Comparison of ENCODE assay signal across 12 mouse cellular contexts in the genomic region with DNA sequence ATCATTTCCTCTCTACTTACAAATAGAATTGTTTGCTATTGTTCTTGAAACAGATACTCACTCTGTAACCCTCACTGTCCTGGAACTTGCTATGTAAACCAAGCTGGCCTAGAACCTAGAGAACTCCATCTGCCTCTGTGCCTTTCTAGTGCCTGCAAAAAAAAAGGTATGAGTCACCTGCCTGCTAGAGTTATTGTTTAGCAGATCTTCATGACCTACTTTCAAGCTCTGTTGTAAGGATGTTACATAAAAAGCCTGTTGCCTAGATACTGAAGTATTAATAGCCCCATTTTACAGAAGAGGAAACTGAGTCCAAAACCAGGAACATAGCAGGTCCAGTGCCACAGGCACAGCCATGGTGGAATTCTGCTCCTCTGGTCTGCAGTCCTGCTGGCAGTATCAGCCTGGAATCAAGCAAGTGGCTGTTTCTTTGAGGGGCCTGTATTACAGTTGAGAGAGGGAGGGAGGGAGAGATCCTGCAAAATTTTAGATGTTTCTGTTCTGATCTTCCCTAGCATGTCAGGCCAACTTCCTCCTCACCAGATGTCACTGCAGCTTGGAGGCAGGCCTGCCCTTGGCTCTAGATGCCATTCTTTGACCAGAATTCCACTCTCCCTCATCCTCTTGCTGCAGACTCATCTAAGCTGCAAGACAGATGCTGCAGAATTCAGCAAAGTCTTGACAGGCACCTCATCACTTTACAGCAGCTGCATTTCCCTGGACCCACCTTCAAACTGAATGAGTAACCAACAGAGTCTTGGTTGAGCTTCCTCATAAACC.
DNase-seq lines count a peak whose midpoint lies in the region; ATAC-seq and TF ChIP-seq lines count a peak whose summit lies in the region.
"Had no signal": no experiment of that assay in that cellular context is flagged by ENCODE, and none has a peak within 500 bp of the region (broad histone marks: within the 10 kb centered on the region; RNA-seq: fewer than 3 reads in every experiment).

No protein-coding gene starts in this region.

- TF ChIP-seq CTCF in hindbrain, postnatal 0 days (IDR thresholded peaks at IDR 0.05; ENCODE audit: low read depth): no peak

- no peaks in the 10 kb centered on the region for H3K4me1 ChIP-seq in hindbrain, postnatal 0 days (ENCODE audit: insufficient read depth, low read length)
- H3K4me1 ChIP-seq in hindbrain, embryonic 16.5 days (ENCODE audit: control insufficient read depth, insufficient read depth, low read depth, low read length): no peaks in the 10 kb centered on the region; the same call in 1 of the 2 replicates
- H3K4me1 ChIP-seq: embryonic facial prominence, embryonic 12.5 days had no signal

- no peaks in the 10 kb centered on the region for H3K27me3 ChIP-seq in hindbrain, postnatal 0 days (ENCODE audit: insufficient read depth, low read length)
- H3K27me3 ChIP-seq in hindbrain, embryonic 16.5 days (replicated peaks; ENCODE audit: control insufficient read depth, insufficient read depth, low read length): no peaks in the 10 kb centered on the region
- H3K27me3 ChIP-seq: embryonic facial prominence, embryonic 12.5 days; heart, embryonic 13.5 days had no signal

- H3K9ac ChIP-seq in hindbrain, postnatal 0 days (replicated peaks; ENCODE audit: low read length): no peak overlapping the region
- no peak overlapping the region for H3K9ac ChIP-seq in hindbrain, embryonic 16.5 days (ENCODE audit: low read depth, low read length)
- H3K9ac ChIP-seq: embryonic facial prominence, embryonic 12.5 days; heart, embryonic 13.5 days had no signal

- no peak overlapping the region for H3K4me2 ChIP-seq in hindbrain, postnatal 0 days (ENCODE audit: low read depth, low read length)
- no peak overlapping the region for H3K4me2 ChIP-seq in hindbrain, embryonic 16.5 days (ENCODE audit: low read length)
- H3K4me2 ChIP-seq: embryonic facial prominence, embryonic 12.5 days; heart, embryonic 13.5 days had no signal

- no peak overlapping the region for H3K27ac ChIP-seq in hindbrain, postnatal 0 days
- no peak overlapping the region for H3K27ac ChIP-seq in hindbrain, embryonic 16.5 days (ENCODE audit: low read depth, low read length)
- H3K27ac ChIP-seq: embryonic facial prominence, embryonic 12.5 days; heart, embryonic 13.5 days had no signal

- H3K4me3 ChIP-seq in hindbrain, postnatal 0 days (ENCODE audit: low read length): no peak overlapping the region
- H3K4me3 ChIP-seq in hindbrain, embryonic 16.5 days (ENCODE audit: low read length): no peak overlapping the region
- H3K4me3 ChIP-seq: embryonic facial prominence, embryonic 12.5 days; heart, embryonic 13.5 days had no signal

- intact Hi-C loops in left cerebral cortex, postnatal 4 days (cut with DNase I): no loop called here

- peak; percentile 19 for DNase-seq in hindbrain, postnatal 0 days (ENCODE audit: low spot score)
- DNase-seq in CD4-positive helper T cell, adult 2 months (ENCODE audit: low read depth, low spot score): peak; percentile 28
- DNase-seq in left cerebral cortex, postnatal 4 days: peak; percentile 40
- DNase-seq in heart, adult 11 months: no peak
- no peak for DNase-seq in kidney, adult 11 months
- DNase-seq in adrenal gland, adult 8-10 months: no peak
- DNase-seq: kidney, postnatal 25 days; lung, postnatal 14 days had no signal

- ATAC-seq in hindbrain, postnatal 0 days: no peak
- ATAC-seq in hindbrain, embryonic 16.5 days: no peak
- ATAC-seq in activated CD4-positive, CD25-positive, alpha-beta regulatory T cell, adult 4 months: peak; percentile 41

- no peaks in the 10 kb centered on the region for H3K36me3 ChIP-seq in hindbrain, postnatal 0 days (ENCODE audit: insufficient read depth, low read length)
- no peaks in the 10 kb centered on the region for H3K36me3 ChIP-seq in hindbrain, embryonic 16.5 days (ENCODE audit: control insufficient read depth, insufficient read depth, low read length)
- H3K36me3 ChIP-seq: embryonic facial prominence, embryonic 12.5 days; heart, embryonic 13.5 days had no signal

- no peaks in the 10 kb centered on the region for H3K9me3 ChIP-seq in hindbrain, postnatal 0 days (ENCODE audit: low read length)
- no peaks in the 10 kb centered on the region for H3K9me3 ChIP-seq in hindbrain, embryonic 16.5 days (ENCODE audit: control insufficient read depth, low read length)
- H3K9me3 ChIP-seq: embryonic facial prominence, embryonic 12.5 days; heart, embryonic 13.5 days had no signal

Comparison
In these comparisons a context has a peak if more than half of its experiments do, and no peak if none do; other contexts are left out.
1. DNase-seq: peak in hindbrain, postnatal 0 days (single experiment), CD4-positive helper T cell, adult 2 months (single experiment) and left cerebral cortex, postnatal 4 days (single experiment); none in heart, adult 11 months (single experiment), kidney, adult 11 months (single experiment) and adrenal gland, adult 8-10 months (single experiment).